Mouse (Mus musculus) C2C12 (cell line): ENCODE data around the gene Gm10642. TPM values are rescaled to one million over a fixed set of nuclear protein-coding genes. Genes with fewer than 3 reads are reported as not detected.

Experiments used
- H3K27me3 ChIP-seq: one replicate; pipeline ENCODE4 v1.6.1; 2011; ENCODE audit not compliant: control insufficient read depth, insufficient read depth, insufficient read length
- H3K36me3 ChIP-seq: one replicate; pipeline ENCODE4 v1.6.1; 2011; ENCODE audit not compliant: control insufficient read depth, insufficient read depth
- H3K4me3 ChIP-seq: one replicate; pipeline ENCODE4 v1.5.1; 2011; ENCODE audit warnings: mild to moderate bottlenecking, control low read depth; ENCODE audit not compliant: poor library complexity, insufficient read depth, severe bottlenecking
- H3K79me2 ChIP-seq: one replicate; pipeline ENCODE4 v1.6.1; 2011; ENCODE audit not compliant: control insufficient read depth, insufficient read depth
- H3K79me3 ChIP-seq: one replicate; pipeline ENCODE4 v1.6.1; 2011; ENCODE audit warnings: low read depth, control low read depth
- H3ac ChIP-seq: one replicate; pipeline ENCODE3; 2011; ENCODE audit warnings: low read depth; ENCODE audit not compliant: control insufficient read depth, insufficient read length
- CEBPB ChIP-seq: IDR thresholded peaks from one replicate; pipeline ENCODE4 v1.6.1; 2011; ENCODE audit warnings: low read depth, mild to moderate bottlenecking, control low read depth, moderate library complexity
- CTCF ChIP-seq: IDR thresholded peaks from one replicate; pipeline ENCODE4 v1.5.1; 2011; ENCODE audit not compliant: control insufficient read depth, insufficient read depth, insufficient read length
- FOSL1 ChIP-seq: IDR thresholded peaks from one replicate; pipeline ENCODE4 v1.8.0; 2011; ENCODE audit warnings: mild to moderate bottlenecking, low read length; ENCODE audit not compliant: poor library complexity, insufficient read depth, severe bottlenecking
- MAX ChIP-seq: IDR thresholded peaks from one replicate; pipeline ENCODE4 v1.6.1; 2011; ENCODE audit warnings: mild to moderate bottlenecking, control low read depth
- MYOD1 ChIP-seq: IDR thresholded peaks from one replicate; pipeline ENCODE4 v1.6.1; 2011; ENCODE audit warnings: low read depth; ENCODE audit not compliant: control insufficient read depth, insufficient read length
- MYOG ChIP-seq: IDR thresholded peaks from one replicate; pipeline ENCODE4 v1.6.1; 2011; ENCODE audit not compliant: control insufficient read depth, insufficient read length; ENCODE audit errors: extremely low read depth
- USF1 ChIP-seq: IDR thresholded peaks from one replicate; pipeline ENCODE4 v1.6.1; 2011; ENCODE audit warnings: low read depth, mild to moderate bottlenecking, control low read depth, moderate library complexity
- long read RNA-seq, 2 experiments: library from polyadenylated mRNA; unstranded; transcript quantifications; one replicate each; pipeline ENCODE4 v2.0.0; 2019 to 2020
- polyA plus RNA-seq: library from polyadenylated mRNA; unstranded; fragments of >200 nt; fragmentation: generic; extraction: Trizol; gene quantifications from one replicate; pipeline ENCODE4 v1.2.1, GENCODE M21; 2012; ENCODE audit warnings: missing spikeins

Gene Gm10642
- 0.02 TPM for polyA plus RNA-seq
- long read RNA-seq, experiment 1 = 0 reads
- long read RNA-seq, experiment 2 = 0 reads

DNA sequence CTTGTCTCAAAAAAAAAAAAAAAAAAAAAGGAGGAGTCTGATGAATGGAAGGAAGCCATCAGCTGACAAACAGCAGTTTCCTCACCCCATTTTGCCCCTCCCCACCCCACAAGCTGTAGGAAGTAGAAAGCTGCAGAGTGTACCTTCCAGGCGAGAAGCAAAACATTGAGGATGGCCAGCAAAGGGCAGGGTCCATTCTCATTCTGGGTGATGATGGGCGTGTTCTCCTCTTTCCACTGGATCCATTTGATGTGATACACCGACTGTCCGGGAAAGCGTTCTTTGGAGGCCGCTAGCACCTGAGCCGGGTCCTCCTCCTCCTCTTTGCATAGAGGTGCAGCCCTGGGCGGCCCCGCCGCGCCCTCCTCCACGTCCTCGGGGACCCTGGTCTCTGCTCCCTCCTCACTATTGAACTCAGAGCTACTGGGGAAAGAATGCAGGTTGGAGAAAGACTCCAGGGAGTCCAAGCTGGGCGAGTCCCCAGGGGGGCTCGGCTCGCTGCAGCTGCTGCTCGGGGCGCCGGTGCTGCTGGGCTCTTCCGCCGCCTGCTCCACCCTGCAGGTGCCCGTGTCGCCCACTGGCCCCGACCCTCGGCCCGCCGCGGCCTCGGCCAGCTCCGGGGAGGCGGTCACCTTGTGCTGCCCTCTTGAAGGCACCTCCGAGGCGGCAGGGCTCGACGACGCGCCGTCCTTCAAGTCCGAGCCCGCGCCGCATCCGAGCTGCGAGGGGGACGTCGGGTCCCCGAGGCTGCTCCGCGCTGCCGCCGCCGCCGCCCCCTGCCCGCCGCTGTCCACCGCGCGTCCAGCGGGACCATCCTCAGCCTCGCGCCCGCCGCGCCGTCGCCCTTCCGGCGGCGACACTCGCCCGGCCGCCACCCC is at the start of gene Gm10642:
Gene Gm10642 (plus strand): TSS at position 122 of the 878 bp plus-strand sequence.
- TF ChIP-seq MYOG = no peak
- TF ChIP-seq CTCF = no peak
- no peak for TF ChIP-seq MYOD1
- TF ChIP-seq MAX = no peak
- no peak for TF ChIP-seq CEBPB
- TF ChIP-seq FOSL1 = no peak
- no peak for TF ChIP-seq USF1
- Histone ChIP-seq H3K36me3 (no peaks in the 10 kb centered on the region), H3ac (peak within 1 kb of the TSS; percentile 74), H3K4me3 (peak within 1 kb of the TSS; percentile 56), H3K79me2 (no peaks in the 10 kb centered on the region), H3K79me3 (no peaks in the 10 kb centered on the region), H3K27me3 (no peaks in the 10 kb centered on the region)

DNA sequence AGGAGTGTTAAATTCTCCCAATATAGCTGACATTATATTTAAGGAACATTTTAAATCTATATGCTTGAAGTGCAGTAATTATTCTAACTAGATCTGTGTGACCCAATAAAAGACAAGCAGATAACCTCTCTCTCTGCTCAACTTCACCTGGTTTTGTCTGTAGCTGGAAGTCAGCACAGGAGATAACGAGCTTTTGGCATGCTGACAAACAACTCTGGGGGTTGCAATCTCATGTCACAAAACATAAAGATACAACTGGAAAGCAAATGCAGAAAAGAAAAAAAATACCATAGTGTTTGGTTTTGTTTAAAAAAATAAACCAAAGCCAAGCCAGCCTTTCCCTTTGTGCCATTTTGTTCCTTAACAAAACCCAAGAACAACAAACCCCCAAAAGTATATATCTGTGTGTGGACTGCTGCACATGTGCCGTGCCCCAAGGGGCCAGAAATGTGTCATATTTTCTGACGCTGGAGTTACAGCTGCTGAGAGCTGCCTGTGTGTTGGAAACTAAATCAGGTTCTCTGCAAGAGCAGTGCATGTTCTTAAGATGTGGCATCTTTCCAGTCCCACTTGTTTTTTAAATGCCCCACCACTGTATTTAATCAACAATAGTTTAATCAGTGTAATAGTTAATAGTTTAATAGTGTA is 44.9 kb upstream of the Gm10642 start:
- Histone ChIP-seq H3K79me2 (no peaks in the 10 kb centered on the region), H3K36me3 (peaks cover under 1% of the 10 kb centered on the region), H3K79me3 (no peaks in the 10 kb centered on the region), H3K4me3 (no peak overlapping the region), H3K27me3 (no peaks in the 10 kb centered on the region), H3ac (no peak overlapping the region)
- no peak for TF ChIP-seq CEBPB
- TF ChIP-seq CTCF = no peak
- TF ChIP-seq MYOG = no peak
- no peak for TF ChIP-seq MYOD1
- TF ChIP-seq FOSL1 = no peak
- no peak for TF ChIP-seq MAX
- no peak for TF ChIP-seq USF1

GRCm38 (mm10) chr9:70629711-70630110 is 26.3 kb upstream of the Gm10642 start:
- no peaks in the 10 kb centered on the region for H3K36me3 ChIP-seq
- no peak overlapping the region for H3K4me3 ChIP-seq
- TF ChIP-seq MYOG (no peak), USF1 (no peak), MAX (no peak), FOSL1 (no peak), CTCF (no peak), CEBPB (no peak), MYOD1 (no peak)
- H3K79me2 ChIP-seq = no peaks in the 10 kb centered on the region
- H3ac ChIP-seq = no peak overlapping the region
- no peaks in the 10 kb centered on the region for H3K79me3 ChIP-seq
- no peaks in the 10 kb centered on the region for H3K27me3 ChIP-seq

- Histone ChIP-seq H3K4me3 (no peak overlapping the region), H3K27me3 (no peaks in the 10 kb centered on the region), H3K36me3 (no peaks in the 10 kb centered on the region), H3ac (no peak overlapping the region), H3K79me3 (no peaks in the 10 kb centered on the region), H3K79me2 (no peaks in the 10 kb centered on the region)
- TF ChIP-seq FOSL1 (no peak), CEBPB (no peak), MYOG (no peak), MYOD1 (no peak), CTCF (no peak), MAX (no peak), USF1 (no peak)
Measured at GRCm38 (mm10) chr9:70631665-70632064, 24.4 kb upstream of the Gm10642 start.

GRCm38 (mm10) chr9:70636748-70637147 is 19.3 kb upstream of the Gm10642 start:
- Histone ChIP-seq H3ac (no peak overlapping the region), H3K27me3 (no peaks in the 10 kb centered on the region), H3K79me2 (no peaks in the 10 kb centered on the region), H3K4me3 (no peak overlapping the region), H3K36me3 (no peaks in the 10 kb centered on the region), H3K79me3 (no peaks in the 10 kb centered on the region)
- TF ChIP-seq FOSL1 = peak; percentile 3
- no peak for TF ChIP-seq CEBPB
